Mouse (Mus musculus) CD4-positive naive resting alpha-beta T cell, adult 57 days (primary cell): Measurements from ENCODE around the gene Olfr748. TPM values are rescaled to one million over a fixed set of nuclear protein-coding genes. Genes with fewer than 3 reads are reported as not detected.

ENCODE experiments used
- total RNA-seq: library from RNA; stranded (reverse); gene quantifications from one replicate; pipeline ENCODE4 v1.2.4, GENCODE M21; 2023

The Olfr748 gene
- total RNA-seq, result not detected

DNA sequence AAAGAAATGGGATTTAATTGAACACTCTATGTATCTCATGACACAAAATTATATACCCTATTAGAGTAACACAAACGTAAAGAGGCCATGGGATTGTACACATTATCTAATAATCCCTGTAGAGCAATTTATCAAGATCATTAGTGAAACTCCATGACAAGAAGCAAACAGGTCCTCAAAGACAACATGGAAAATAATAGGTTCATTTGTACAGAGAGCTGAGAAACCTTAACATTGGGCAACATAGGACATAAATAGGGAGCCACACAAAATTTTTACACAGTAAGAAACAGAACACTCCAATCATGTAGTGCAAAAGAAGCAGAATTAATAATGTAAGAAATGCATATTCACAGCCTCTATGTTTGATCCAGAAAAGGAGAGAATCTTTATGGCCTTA, at the start of gene Olfr748:
Gene Olfr748 (plus strand): TSS at position 301 of the 400 bp plus-strand sequence.

GRCm38 (mm10) chr14:50693106-50693505, 14.1 kb upstream of the Olfr748 start, which contains the start of gene Olfr747:
Gene Olfr747, minus strand, starts transcription at chr14:50693206.

DNA sequence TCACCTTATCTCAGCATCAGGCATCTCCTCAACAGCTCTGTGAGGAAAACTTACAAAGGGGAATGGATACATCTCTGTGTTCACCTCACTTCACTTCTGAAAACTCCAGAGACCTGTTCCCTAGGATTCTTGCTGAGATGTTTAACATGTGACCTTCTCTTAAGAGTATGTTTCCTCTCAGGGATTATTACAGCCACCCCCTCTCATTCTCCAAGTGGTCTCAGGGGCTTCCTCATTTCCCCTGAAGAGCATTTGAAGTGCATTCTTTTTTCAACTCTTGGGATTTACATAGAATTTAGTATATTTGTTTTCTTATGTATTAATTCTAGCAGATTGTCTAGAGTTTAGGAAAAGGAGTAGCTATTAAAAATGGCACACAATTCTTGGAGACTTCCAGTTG, 37.8 kb downstream of the Olfr748 start, which contains the start of gene Olfr749:
Gene Olfr749 (minus strand): TSS at position 101 of the 400 bp plus-strand sequence.

Other genes starting within 250 kb of the Olfr748 start
- not detected for gene Olfr741, start 234.6 kb upstream of the Olfr748 start, total RNA-seq
- gene Olfr742, start 203.8 kb upstream of the Olfr748 start, total RNA-seq, result not detected
- not detected for gene Olfr743, start 185.5 kb upstream of the Olfr748 start, total RNA-seq
- not detected for gene Olfr744, start 92.5 kb upstream of the Olfr748 start, total RNA-seq
- gene Olfr745, start 68.0 kb upstream of the Olfr748 start, total RNA-seq, result not detected
- gene Olfr746, start 60.3 kb upstream of the Olfr748 start, total RNA-seq, result not detected
- gene Olfr747, start 14.2 kb upstream of the Olfr748 start, total RNA-seq, result not detected
- gene Olfr749, start 37.7 kb downstream of the Olfr748 start, total RNA-seq, result not detected
- gene Ttc5, start 78.1 kb downstream of the Olfr748 start, total RNA-seq, result 79.6 TPM
- not detected for gene Ccnb1ip1, start 100.4 kb downstream of the Olfr748 start, total RNA-seq
- gene Parp2, start 100.5 kb downstream of the Olfr748 start, total RNA-seq, result 44.2 TPM
- 34.1 TPM for gene Tep1, start 163.2 kb downstream of the Olfr748 start, total RNA-seq
- gene Klhl33, start 190.1 kb downstream of the Olfr748 start, total RNA-seq, result not detected
- 40.7 TPM for gene Osgep, start 217.5 kb downstream of the Olfr748 start, total RNA-seq
- gene Apex1, start 217.6 kb downstream of the Olfr748 start, total RNA-seq, result 49.0 TPM
- 104 TPM for gene Pip4p1, start 223.5 kb downstream of the Olfr748 start, total RNA-seq
- gene Pnp, start 223.7 kb downstream of the Olfr748 start, total RNA-seq, result 18.1 TPM
- gene Gm49342, start 237.1 kb downstream of the Olfr748 start, total RNA-seq, result 20.5 TPM
- gene Pnp2, start 248.6 kb downstream of the Olfr748 start, total RNA-seq, result 1.0 TPM